Mouse (Mus musculus) adrenal gland, postnatal 14 days (tissue): ENCODE results near the gene Ifrd1. TPM values are rescaled to one million over a fixed set of nuclear protein-coding genes. Genes with fewer than 3 reads are reported as not detected.
A peak's percentile ranks its signal among the peaks of the same experiment; 100 is the strongest.

Experiments used
- DNase-seq: peaks from one replicate; pipeline ENCODE4 v3.0.0; 2021; ENCODE audit warnings: mixed read lengths
- total RNA-seq: library from RNA; stranded (reverse); gene quantifications from 2 replicates; pipeline ENCODE4 v1.2.3, GENCODE M21; 2021

Ifrd1 gene
- total RNA-seq, 1 experiment from 2014 or later: 155 TPM

GRCm38 (mm10) chr12:40243821-40244221 lies 4.5 kb downstream of the Ifrd1 start:
- peak; percentile 92 for DNase-seq

DNA sequence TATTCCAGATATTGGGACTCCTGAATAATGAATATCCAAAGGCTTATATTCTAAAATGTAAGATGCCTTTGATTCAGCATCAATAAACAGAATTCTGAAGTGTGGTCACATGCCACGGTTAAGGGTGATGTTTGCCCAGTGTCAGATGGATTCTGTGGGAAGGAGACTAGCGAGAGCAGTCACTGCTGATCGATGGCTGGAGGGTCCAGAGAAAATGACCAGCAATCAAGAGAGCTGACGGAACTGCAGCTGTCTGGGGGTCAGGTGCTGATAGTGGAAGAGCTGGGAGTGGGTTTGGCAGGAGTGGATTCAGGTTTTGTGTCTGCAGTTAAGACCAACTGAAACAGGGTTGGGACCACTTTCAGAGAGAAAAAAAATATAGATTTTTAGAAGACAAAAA lies 5.1 kb downstream of the Ifrd1 start:
- no peak for DNase-seq

DNA sequence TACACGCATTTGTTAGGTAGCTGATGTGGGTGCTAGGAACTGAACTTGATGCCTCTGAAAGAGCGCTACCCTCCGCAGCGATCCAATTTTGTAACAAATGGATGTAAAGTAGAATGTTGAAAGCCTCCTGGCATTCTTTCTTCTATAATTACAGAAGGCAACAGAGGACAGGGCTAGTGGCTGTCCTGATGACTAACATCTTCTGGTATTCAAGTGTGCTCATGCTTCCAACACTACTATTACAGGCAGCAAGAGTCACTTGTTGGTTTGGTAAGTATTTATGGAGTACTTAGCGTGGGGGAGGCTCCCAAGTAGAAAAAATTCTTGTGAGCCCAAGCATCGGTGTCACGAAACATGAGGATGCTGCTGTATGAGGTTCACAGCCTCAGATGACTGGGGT lies 9.1 kb downstream of the Ifrd1 start:
- no peak for DNase-seq

GRCm38 (mm10) chr12:40232231-40232630 lies 16.1 kb downstream of the Ifrd1 start:
- DNase-seq: no peak

DNA sequence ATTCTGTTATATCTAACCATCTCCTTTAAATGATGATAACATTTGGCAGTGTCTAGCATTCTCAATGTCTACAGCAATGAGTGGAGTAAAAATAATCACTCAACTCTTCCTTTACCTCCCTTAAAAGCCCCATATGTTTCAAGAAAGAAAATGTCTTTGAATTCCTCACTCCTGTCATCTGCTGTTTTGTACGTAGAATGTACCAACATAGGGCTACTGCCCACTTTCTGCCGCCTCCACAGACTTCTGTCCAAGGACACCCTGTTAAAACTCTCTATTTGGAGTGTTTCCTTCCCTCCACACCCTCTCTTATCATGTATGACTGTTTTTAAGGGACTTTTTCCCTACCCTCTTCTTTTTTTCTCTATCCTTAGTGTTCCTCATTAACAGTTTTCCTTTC lies 16.7 kb downstream of the Ifrd1 start:
- DNase-seq: no peak

- no peak for DNase-seq
These were observed 24.0 kb downstream of the Ifrd1 start for GRCm38 (mm10) chr12:40224171-40224880.

GRCm38 (mm10) chr12:40223676-40224075 lies 24.6 kb downstream of the Ifrd1 start:
- DNase-seq: peak; percentile 36

GRCm38 (mm10) chr12:40223082-40223619 lies 25.2 kb downstream of the Ifrd1 start:
- peak; percentile 99 for DNase-seq

DNA sequence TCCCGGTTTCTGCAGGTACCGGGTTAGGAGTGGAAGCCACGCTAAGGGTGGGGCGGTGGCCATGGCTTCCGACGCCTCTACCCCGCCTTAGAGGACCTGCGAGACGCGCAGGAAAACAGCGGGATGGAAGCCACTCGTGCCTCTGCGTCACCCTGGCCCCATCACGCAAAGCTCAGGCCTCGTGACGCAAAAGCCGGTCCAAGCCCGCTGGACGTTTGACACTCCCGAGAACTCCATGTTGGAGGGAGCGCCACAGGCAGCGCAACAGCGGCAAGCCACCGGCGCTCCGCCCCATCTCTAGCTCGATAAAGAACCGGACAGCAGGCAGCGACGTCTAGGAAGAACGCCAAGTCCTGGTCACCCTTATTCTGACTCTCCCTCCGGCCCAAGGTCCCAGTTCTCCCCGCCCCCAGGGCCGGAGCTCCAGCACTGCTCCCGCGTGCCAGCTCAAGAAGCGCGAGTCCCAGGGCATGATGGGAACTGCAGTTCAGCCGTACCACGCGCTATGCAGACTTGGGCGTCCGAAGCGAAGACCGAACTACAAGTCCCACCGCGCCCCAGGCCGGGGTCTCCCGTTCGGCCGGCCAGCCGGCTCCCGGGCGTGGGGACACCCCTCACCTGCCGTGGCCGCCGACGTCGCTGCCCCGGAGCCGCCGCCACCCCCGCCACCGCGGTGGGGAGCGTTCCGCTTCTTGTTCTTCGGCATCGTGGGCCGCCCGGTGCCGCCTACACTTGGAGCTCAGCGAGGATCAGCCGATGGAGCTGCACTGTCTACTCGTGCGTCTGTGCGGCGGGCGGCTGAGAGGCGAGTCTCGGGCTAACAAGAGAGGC lies 25.8 kb downstream of the Ifrd1 start:
- peak; percentile 97 for DNase-seq

DNA sequence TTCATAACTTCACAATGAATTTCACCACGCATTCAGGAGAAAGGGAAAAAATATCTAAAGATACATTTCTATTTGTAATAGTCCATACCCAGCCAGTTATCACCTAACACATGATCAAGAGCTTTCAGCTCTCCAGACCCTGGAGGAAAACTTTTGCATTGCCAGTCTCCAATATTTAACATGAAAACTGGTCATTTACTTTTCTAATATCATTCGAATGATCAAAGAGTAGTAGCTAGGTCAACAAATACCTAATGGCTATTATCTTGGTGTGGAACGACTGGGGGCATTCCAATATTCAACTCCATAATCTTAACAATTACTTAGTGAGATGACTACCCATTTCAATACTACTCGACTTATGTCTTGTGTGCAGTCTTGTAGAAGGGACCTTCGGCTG lies 26.7 kb downstream of the Ifrd1 start:
- DNase-seq: no peak

DNA sequence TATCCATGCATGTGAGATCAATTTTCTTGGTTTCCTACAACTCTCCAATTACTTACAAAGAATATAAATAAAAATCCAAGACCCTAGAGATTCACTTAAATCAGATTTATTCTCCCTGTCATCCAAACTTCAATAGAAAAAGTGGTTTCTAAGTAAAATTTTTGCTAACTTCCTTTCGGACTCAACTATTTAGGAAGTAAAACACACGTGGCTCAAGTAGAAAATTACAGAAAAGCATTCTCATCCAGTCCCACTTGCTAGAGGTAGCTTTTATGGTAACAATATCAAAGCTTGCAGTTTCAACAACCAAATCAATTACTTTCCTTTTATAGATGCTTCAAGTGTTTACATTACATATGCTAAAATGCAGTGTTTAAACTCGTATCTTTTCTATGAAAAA lies 27.4 kb downstream of the Ifrd1 start:
- DNase-seq: no peak

DNA sequence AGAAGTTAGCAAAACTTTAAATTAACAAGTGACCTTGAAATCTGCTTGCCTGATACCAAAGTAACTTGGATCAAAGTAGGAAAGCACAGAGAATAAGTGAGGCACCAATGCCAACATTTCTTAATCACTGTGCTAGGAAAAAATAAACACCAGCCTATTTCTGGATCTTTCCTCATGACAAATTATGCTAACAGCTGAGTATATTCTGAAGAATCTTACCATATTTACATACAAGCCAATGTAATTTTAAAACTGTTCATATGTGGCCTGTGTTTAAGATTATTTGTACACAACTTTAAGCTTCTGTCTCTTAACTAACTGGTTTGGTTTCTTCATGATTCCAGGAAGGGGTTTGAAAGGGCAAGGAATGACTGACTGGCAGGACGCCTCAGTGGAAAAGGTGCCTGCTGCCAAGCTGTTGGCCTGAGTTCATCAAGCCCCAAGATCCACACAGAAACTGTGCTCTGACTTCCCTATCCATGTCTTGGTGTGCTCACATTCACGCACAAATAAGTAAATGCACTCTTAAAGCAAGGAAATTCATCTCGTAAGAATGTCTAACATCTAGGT lies 28.2 kb downstream of the Ifrd1 start:
- peak; percentile 56 for DNase-seq

- no peak for DNase-seq
These were observed 29.8 kb downstream of the Ifrd1 start for GRCm38 (mm10) chr12:40218430-40218945.

DNA sequence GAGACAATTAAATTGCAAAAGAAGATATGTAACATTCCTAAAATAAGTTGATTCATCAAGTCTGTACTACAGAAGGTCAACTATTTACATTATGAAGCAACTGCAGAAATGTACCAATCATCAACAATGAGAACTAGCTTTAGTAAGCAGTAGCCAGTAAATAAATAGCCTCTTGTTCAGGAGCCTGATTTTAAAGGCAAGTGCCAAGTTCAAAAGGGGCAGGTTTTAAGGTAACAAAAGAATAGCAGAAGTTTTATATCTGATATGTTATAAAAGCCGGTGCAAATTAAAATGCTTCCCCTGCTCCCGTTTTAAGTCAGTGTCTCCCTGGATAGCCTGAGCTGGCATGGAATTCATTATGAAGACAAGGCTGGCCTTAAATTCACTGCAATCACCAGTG lies 30.5 kb downstream of the Ifrd1 start:
- no peak for DNase-seq

DNA sequence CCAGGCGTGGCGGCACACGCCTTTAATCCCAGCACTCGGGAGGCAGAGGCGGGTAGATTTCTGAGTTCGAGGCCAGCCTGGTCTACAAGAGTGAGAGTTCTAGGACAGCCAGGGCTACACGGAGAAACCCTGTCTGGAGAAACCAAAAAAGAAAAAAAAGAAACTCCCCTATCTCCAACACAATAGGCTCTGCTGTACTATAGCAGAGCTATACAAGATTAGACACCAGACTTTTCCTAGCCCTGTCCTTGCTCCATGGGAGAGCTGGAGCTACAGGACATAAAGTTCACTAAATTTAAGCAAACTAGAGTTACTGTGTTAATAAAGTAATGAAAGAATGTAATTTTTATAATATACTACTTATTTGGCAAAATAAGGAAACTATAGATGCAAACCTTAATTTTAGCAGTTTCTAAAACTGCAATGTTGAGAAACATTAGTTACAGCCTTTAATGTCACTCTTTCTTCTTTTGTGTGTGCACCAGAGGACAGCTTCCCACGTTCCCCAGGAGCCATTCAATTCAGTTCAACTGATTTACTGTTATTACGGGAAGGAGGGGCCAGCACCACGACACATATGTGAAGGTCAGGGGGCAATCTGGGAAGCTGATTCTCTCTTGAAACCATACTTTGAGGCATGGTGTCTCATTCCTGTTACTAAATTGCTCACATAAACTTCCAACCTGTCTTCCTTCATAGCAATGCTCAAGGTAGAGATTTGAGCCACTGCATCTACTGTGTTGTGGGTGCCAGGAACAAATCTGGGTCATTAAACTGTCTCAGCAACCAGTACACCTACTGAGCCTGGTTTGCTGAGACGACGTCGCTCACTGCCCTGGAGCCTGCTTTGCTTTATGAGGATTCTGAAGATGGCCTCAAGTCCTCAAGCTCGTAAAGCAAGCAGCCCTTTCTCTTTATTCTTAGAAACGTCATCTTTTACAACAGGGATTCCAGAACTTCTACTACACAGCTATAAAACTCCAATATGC lies 33.1 kb downstream of the Ifrd1 start:
- DNase-seq: no peak

- DNase-seq: no peak
These were observed 39.3 kb downstream of the Ifrd1 start for GRCm38 (mm10) chr12:40209049-40209448.

DNA sequence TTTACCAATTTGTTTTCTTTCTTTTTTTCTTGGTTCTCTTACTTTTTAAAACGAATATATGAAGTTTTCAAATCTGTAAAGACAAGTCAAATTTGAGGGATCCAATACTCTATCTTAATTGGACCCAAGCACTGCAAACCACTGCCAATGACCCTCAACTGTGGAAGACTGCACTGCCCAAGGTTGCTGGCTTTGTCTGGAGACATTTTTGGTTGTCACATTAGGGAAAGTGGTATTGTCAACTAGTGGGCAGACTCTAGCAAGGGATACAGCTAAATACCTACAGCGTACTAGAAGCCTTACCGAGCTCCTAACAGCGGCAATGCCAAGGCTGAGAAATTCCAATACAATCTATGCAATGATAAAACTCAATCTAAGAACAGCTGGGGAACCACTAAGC lies 40.4 kb downstream of the Ifrd1 start:
- DNase-seq: no peak

GRCm38 (mm10) chr12:40202161-40203035 lies 45.9 kb downstream of the Ifrd1 start:
- DNase-seq: peak; percentile 61

DNA sequence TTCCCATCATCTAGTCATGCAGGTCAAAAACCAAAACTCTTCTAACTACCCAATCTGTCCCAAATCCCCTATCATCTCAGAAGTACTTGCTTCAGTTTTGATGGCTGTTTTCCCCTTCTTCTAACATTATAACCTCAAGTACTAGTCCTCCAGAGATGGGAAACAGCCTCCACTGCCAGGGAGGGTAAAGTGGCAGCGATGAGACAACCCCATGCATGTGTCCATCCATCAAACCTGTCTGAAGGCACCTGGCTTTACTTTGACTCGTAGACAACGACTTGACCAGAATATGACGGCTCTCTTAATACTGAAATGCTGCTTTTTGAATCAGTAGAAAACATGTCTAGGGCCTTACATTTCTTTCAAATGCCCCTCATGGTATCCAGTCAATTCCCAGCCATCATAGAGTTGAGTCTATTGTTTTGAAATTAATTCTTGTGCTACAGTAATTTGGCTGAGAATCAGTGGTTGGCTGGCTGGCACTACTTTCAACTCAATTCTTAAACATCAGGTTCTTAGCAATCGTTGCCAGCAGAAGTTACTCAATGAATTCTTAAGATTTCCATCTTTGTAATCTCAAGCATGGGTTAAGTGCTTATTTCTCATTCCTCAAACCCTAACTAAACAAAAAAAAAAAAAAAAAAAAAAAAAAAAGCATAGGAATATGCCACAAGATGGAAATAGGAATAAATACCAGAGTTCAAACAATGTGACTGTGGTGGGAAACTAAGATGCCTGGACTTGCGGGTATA lies 47.6 kb downstream of the Ifrd1 start:
- DNase-seq: no peak
